ENCODE assay signal across 13 mouse cellular contexts in genomic region chr14:120496284-120496683, GRCm38 (mm10). TPM values are rescaled to one million over a fixed set of nuclear protein-coding genes. Genes with fewer than 3 reads are reported as not detected.
DNase-seq lines count a peak whose midpoint lies in the region; ATAC-seq and TF ChIP-seq lines count a peak whose summit lies in the region.
"Had no signal": no experiment of that assay in that cellular context is flagged by ENCODE, and none has a peak within 500 bp of the region (broad histone marks: within the 10 kb centered on the region; RNA-seq: fewer than 3 reads in every experiment).

No protein-coding gene starts in this region.

- TF ChIP-seq CTCF in stomach, postnatal 0 days (IDR thresholded peaks at IDR 0.05; ENCODE audit: low read depth), result no peak

- H3K27ac ChIP-seq in embryonic facial prominence, embryonic 14.5 days (replicated peaks; ENCODE audit: low read depth, low read length), result 0 out of 2 replicates have a peak overlapping the region, but pooled peaks have one; percentile 0
- no peak overlapping the region for H3K27ac ChIP-seq in embryonic facial prominence, embryonic 10.5 days (replicated peaks)
- 0 out of 2 replicates have a peak overlapping the region, but pooled peaks have one; percentile 5 for H3K27ac ChIP-seq in kidney, embryonic 15.5 days
- no peak overlapping the region for H3K27ac ChIP-seq in stomach, embryonic 14.5 days (ENCODE audit: low read length)
- H3K27ac ChIP-seq in stomach, postnatal 0 days (replicated peaks), result no peak overlapping the region
- H3K27ac ChIP-seq: neural tube, embryonic 12.5 days had no signal

- no peaks in the 10 kb centered on the region for H3K9me3 ChIP-seq in embryonic facial prominence, embryonic 14.5 days (ENCODE audit: control insufficient read depth, low read length)
- no peaks in the 10 kb centered on the region for H3K9me3 ChIP-seq in embryonic facial prominence, embryonic 10.5 days
- H3K9me3 ChIP-seq in kidney, embryonic 15.5 days (replicated peaks), result no peaks in the 10 kb centered on the region
- no peaks in the 10 kb centered on the region for H3K9me3 ChIP-seq in stomach, embryonic 14.5 days (ENCODE audit: control insufficient read depth, low read depth, low read length)
- no peaks in the 10 kb centered on the region for H3K9me3 ChIP-seq in stomach, postnatal 0 days (ENCODE audit: control insufficient read depth, low read length)
- H3K9me3 ChIP-seq: neural tube, embryonic 12.5 days had no signal

- H3K9ac ChIP-seq in embryonic facial prominence, embryonic 14.5 days (ENCODE audit: low read depth, low read length), result no peak overlapping the region
- H3K9ac ChIP-seq in kidney, embryonic 15.5 days, result no peak overlapping the region
- no peak overlapping the region for H3K9ac ChIP-seq in stomach, embryonic 14.5 days (replicated peaks; ENCODE audit: low read depth, low read length)
- H3K9ac ChIP-seq in stomach, postnatal 0 days (ENCODE audit: low read length), result no peak overlapping the region
- H3K9ac ChIP-seq: neural tube, embryonic 12.5 days had no signal

- no peak overlapping the region for H3K4me3 ChIP-seq in embryonic facial prominence, embryonic 14.5 days (ENCODE audit: low read depth, low read length)
- no peak overlapping the region for H3K4me3 ChIP-seq in embryonic facial prominence, embryonic 10.5 days
- H3K4me3 ChIP-seq in kidney, embryonic 15.5 days (replicated peaks), result no peak overlapping the region
- H3K4me3 ChIP-seq in stomach, embryonic 14.5 days (ENCODE audit: low read depth, low read length), result no peak overlapping the region
- no peak overlapping the region for H3K4me3 ChIP-seq in stomach, postnatal 0 days (ENCODE audit: low read depth, low read length)
- H3K4me3 ChIP-seq: erythroblast, embryonic 14.5 days; neural tube, embryonic 12.5 days had no signal

- peak; percentile 58 for DNase-seq in embryonic facial prominence, embryonic 14.5 days (ENCODE audit: low spot score)
- no peak for DNase-seq in embryonic facial prominence, embryonic 10.5 days (ENCODE audit: low spot score)
- no peak for DNase-seq in kidney, adult 8-10 months
- DNase-seq in stomach, postnatal 0 days (ENCODE audit: low spot score), result no peak
- DNase-seq in testis, postnatal 14 days (ENCODE audit: low spot score), result peak; percentile 62
- DNase-seq in MN1 (ENCODE audit: low spot score), result no peak
- DNase-seq: cerebellum, adult 18-20 months; lung, postnatal 10 days; right cerebral cortex, postnatal 4 days had no signal

- H3K36me3 ChIP-seq in embryonic facial prominence, embryonic 14.5 days (ENCODE audit: control insufficient read depth, insufficient read depth, low read length), result no peaks in the 10 kb centered on the region
- H3K36me3 ChIP-seq in embryonic facial prominence, embryonic 10.5 days (replicated peaks), result peaks cover 9% of the 10 kb centered on the region
- no peaks in the 10 kb centered on the region; the same call in 1 of the 2 replicates for H3K36me3 ChIP-seq in kidney, embryonic 15.5 days
- H3K36me3 ChIP-seq in stomach, embryonic 14.5 days (ENCODE audit: control insufficient read depth, insufficient read depth, low read length), result no peaks in the 10 kb centered on the region
- H3K36me3 ChIP-seq in stomach, postnatal 0 days (ENCODE audit: control insufficient read depth, insufficient read depth, low read length), result no peaks in the 10 kb centered on the region
- H3K36me3 ChIP-seq: neural tube, embryonic 12.5 days had no signal

- 30% methylated on average over 5 of the region's 5 CpGs for WGBS in embryonic facial prominence, embryonic 14.5 days
- 56% methylated on average over 5 of the region's 5 CpGs for WGBS in embryonic facial prominence, embryonic 10.5 days
- WGBS in kidney, embryonic 15.5 days, result 16% methylated on average over 5 of the region's 5 CpGs
- whole genome bisulfite sequencing in stomach, embryonic 14.5 days, result 36% methylated on average over 5 of the region's 5 CpGs
- 30% methylated on average over 5 of the region's 5 CpGs for WGBS in stomach, postnatal 0 days

- 0 out of 2 replicates have a peak, but pooled peaks have one; percentile 55 for ATAC-seq in embryonic facial prominence, embryonic 14.5 days (ENCODE audit: low read depth)
- peak; percentile 40; the same call in 1 of the 2 replicates for ATAC-seq in kidney, embryonic 15.5 days (replicated peaks; ENCODE audit: low FRiP score)
- ATAC-seq in stomach, embryonic 14.5 days (ENCODE audit: insufficient number of reproducible peaks, insufficient read depth, low FRiP score, low read depth), result peak; percentile 53; the same call in 1 of the 2 replicates
- ATAC-seq in stomach, postnatal 0 days (ENCODE audit: low FRiP score, low TSS enrichment), result no peak

- no peak for TF ChIP-seq EP300 in stomach, postnatal 0 days (optimal IDR thresholded peaks at IDR 0.05)

- H3K4me1 ChIP-seq in embryonic facial prominence, embryonic 14.5 days (ENCODE audit: control insufficient read depth, insufficient read depth, low read length), result 0 out of 2 replicates have a peak, but pooled peaks cover 10% of the 10 kb centered on the region
- peaks cover 17% of the 10 kb centered on the region; the same call in 1 of the 2 replicates for H3K4me1 ChIP-seq in embryonic facial prominence, embryonic 10.5 days
- H3K4me1 ChIP-seq in kidney, embryonic 15.5 days, result peaks cover 21% of the 10 kb centered on the region
- H3K4me1 ChIP-seq in stomach, embryonic 14.5 days (ENCODE audit: control insufficient read depth, insufficient read depth, low read length), result 0 out of 2 replicates have a peak, but pooled peaks cover 9% of the 10 kb centered on the region
- H3K4me1 ChIP-seq in stomach, postnatal 0 days (replicated peaks; ENCODE audit: control insufficient read depth, insufficient read depth), result no peaks in the 10 kb centered on the region; the same call in 1 of the 2 replicates

- H3K27me3 ChIP-seq in embryonic facial prominence, embryonic 14.5 days (replicated peaks; ENCODE audit: control insufficient read depth, insufficient read depth, low read length), result no peaks in the 10 kb centered on the region
- H3K27me3 ChIP-seq in embryonic facial prominence, embryonic 10.5 days (replicated peaks; ENCODE audit: low read depth, poor library complexity, severe bottlenecking), result no peaks in the 10 kb centered on the region
- H3K27me3 ChIP-seq in kidney, embryonic 15.5 days, result no peaks in the 10 kb centered on the region
- H3K27me3 ChIP-seq in stomach, embryonic 14.5 days (ENCODE audit: control insufficient read depth, insufficient read depth, low read length), result no peaks in the 10 kb centered on the region
- H3K27me3 ChIP-seq in stomach, postnatal 0 days (ENCODE audit: control insufficient read depth, insufficient read depth, low read length), result no peaks in the 10 kb centered on the region
- H3K27me3 ChIP-seq: neural tube, embryonic 12.5 days had no signal

- H3K4me2 ChIP-seq in embryonic facial prominence, embryonic 14.5 days (ENCODE audit: low read depth, low read length), result no peak overlapping the region
- no peak overlapping the region for H3K4me2 ChIP-seq in kidney, embryonic 15.5 days
- no peak overlapping the region for H3K4me2 ChIP-seq in stomach, embryonic 14.5 days (replicated peaks; ENCODE audit: low read depth, low read length)
- H3K4me2 ChIP-seq in stomach, postnatal 0 days (replicated peaks; ENCODE audit: low read depth), result no peak overlapping the region
- H3K4me2 ChIP-seq: neural tube, embryonic 12.5 days had no signal

RNA-seq across cellular contexts. Expression of gene Rap2a, which starts 18.0 kb away (rescaled TPM):
- polyA plus RNA-seq in embryonic facial prominence, embryonic 14.5 days (2014; fragmentation: Nextera tagmentation; extraction: Ambion mirVana), result 17.6 and 19.9 TPM in 2 replicates
- 11.0 TPM in 2 replicates for polyA plus RNA-seq in embryonic facial prominence, embryonic 10.5 days (2016; fragmentation: Nextera tagmentation; extraction: Ambion mirVana)
- polyA plus RNA-seq in kidney, embryonic 15.5 days (2015; fragmentation: Nextera tagmentation; extraction: Ambion mirVana), result 14.6 and 16.2 TPM in 2 replicates
- 11.9 and 13.0 TPM in 2 replicates for polyA plus RNA-seq in stomach, embryonic 14.5 days (2014; fragmentation: Nextera tagmentation; extraction: Ambion mirVana)
- polyA plus RNA-seq in stomach, postnatal 0 days (2015; fragmentation: Nextera tagmentation; extraction: Ambion mirVana), result 10.3 and 11.7 TPM in 2 replicates

Comparison
In these comparisons a context has a peak if more than half of its experiments do, and no peak if none do; other contexts are left out.
1. DNase-seq: peak in embryonic facial prominence, embryonic 14.5 days (single experiment) and testis, postnatal 14 days (single experiment); none in embryonic facial prominence, embryonic 10.5 days (single experiment), kidney, adult 8-10 months (0 of 2), stomach, postnatal 0 days (single experiment) and MN1 (single experiment).
2. H3K27ac ChIP-seq: peak in embryonic facial prominence, embryonic 14.5 days (single experiment) and kidney, embryonic 15.5 days (single experiment); none in embryonic facial prominence, embryonic 10.5 days (single experiment), stomach, embryonic 14.5 days (single experiment) and stomach, postnatal 0 days (single experiment).